Mouse (Mus musculus) embryonic facial prominence, embryonic 15.5 days (tissue): ENCODE results near the gene Kcnj6. TPM values are rescaled to one million over a fixed set of nuclear protein-coding genes. Genes with fewer than 3 reads are reported as not detected.

Source experiments
- ATAC-seq: fragments of 200-750 bp; cut with Nextera tagmentation; 2 replicates; pipeline ENCODE4 v1.8.0; 2017; ENCODE audit warnings: low read depth, moderate TSS enrichment; ENCODE audit not compliant: insufficient number of reproducible peaks, low FRiP score, low TSS enrichment
- H3K27ac ChIP-seq: fragments of 300-500 bp; sonication (generic); replicated peaks from 2 replicates; pipeline ENCODE4 v1.5.1; 2015; ENCODE audit warnings: mild to moderate bottlenecking, inconsistent platforms
- H3K27me3 ChIP-seq: fragments of 300-500 bp; sonication (generic); 2 replicates; pipeline ENCODE4 v1.6.1; 2015; ENCODE audit warnings: inconsistent platforms
- H3K36me3 ChIP-seq: fragments of 300-500 bp; sonication (generic); 2 replicates; pipeline ENCODE4 v1.6.1; 2015; ENCODE audit warnings: mild to moderate bottlenecking, inconsistent platforms
- H3K4me1 ChIP-seq: fragments of 300-500 bp; sonication (generic); 2 replicates; pipeline ENCODE4 v1.6.1; 2015; ENCODE audit warnings: inconsistent platforms
- H3K4me2 ChIP-seq: fragments of 300-500 bp; sonication (generic); replicated peaks from 2 replicates; pipeline ENCODE4 v1.6.1; 2015; ENCODE audit warnings: mild to moderate bottlenecking, inconsistent platforms
- H3K4me3 ChIP-seq: fragments of 300-500 bp; sonication (generic); replicated peaks from 2 replicates; pipeline ENCODE4 v1.5.1; 2015; ENCODE audit warnings: mild to moderate bottlenecking, inconsistent platforms
- H3K9ac ChIP-seq: fragments of 300-500 bp; sonication (generic); 2 replicates; pipeline ENCODE4 v1.6.1; 2015; ENCODE audit warnings: inconsistent platforms
- H3K9me3 ChIP-seq: fragments of 300-500 bp; sonication (generic); replicated peaks from 2 replicates; pipeline ENCODE4 v1.6.1; 2016; ENCODE audit warnings: inconsistent platforms
- WGBS: fragments of 180-500 bp; shearing (Covaris S2); methylation state at CpG from one replicate; pipeline ENCODE4 v1.1.7; 2015; 5-methylcytosine and 5-hydroxymethylcytosine counted together
- polyA plus RNA-seq: library from polyadenylated mRNA; unstranded; fragments of >200 nt; fragmentation: Nextera tagmentation; extraction: Ambion mirVana; gene quantifications from 2 replicates; pipeline ENCODE4 v1.2.1, GENCODE M21; 2015

The Kcnj6 gene
- polyA plus RNA-seq, 1 experiment from 2014 or later = 0.32 TPM

DNA sequence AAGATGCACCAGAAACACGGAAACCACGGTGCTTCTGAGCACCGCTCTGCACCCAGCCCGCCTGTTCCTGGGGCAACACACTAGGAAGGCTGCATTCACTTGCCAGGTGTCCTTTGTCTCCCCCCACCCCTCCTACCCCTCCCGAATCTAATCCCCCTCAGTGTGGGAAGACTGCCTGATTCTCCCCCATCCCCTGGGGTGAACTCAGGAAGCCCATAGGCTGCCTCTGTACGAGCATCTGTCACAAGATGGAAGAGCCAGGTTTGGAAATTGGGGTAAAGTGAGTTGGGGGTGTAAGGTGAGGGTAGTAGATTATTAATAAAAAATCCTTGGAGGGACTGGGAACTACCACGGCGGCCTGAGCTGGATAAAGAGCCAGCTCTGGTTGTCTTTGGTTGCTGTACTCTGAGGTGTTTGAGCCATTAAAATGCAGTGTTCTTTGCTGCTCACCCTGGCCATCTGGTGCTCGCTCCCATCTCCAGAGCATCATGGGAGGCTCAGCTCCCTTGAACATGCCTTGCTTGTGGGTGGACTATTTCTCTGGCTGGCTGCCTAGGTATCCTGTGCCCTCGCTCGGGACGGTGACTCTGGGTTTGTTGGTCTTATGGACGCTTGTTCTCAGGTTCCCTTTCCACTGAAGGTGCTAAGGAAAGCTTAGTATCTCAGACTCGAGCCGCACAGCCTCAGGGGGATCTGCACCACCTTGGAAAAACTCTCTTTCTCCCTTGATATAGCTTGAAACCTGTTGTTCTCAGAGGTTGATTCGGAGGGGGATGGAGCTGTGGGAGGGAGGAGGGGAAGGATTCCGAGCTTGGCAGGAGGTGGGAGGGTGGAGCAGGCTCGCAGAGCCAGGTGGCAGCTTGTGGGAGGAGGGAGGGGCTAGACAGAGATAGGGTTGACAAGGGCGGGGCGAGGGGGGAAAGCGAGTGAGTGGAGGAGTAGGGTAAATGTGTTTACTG, 65.9 kb downstream of the Kcnj6 start:
- peaks cover 12% of the 10 kb centered on the region; the same call in 1 of the 2 replicates for H3K4me1 ChIP-seq
- H3K36me3 ChIP-seq = no peaks in the 10 kb centered on the region
- H3K4me2 ChIP-seq = peak overlapping the region; percentile 37
- H3K27me3 ChIP-seq = no peaks in the 10 kb centered on the region
- H3K9ac ChIP-seq = no peak overlapping the region
- H3K27ac ChIP-seq = no peak overlapping the region
- peak; percentile 39 for ATAC-seq
- H3K4me3 ChIP-seq = no peak overlapping the region
- WGBS = 6% methylated on average over 21 of the region's 21 CpGs
- no peaks in the 10 kb centered on the region for H3K9me3 ChIP-seq

DNA sequence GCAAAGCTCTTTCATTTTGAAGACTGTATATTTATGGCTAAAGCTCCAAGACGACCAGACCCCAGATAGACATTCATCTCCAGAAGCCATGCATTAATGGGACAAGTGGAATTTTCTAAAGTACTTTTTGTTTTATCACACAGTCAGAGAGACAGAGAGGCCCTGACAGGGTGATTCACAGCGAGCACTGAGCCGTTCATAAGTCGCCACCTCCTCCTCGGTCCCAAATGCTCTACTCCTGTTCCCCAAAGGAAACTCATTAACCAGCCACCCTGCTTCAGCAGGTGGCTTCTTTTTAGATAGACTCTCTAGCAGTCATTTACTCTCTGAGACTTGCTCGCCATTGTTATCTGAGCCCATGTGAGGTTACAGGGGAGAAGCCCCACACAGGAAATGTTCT, 72.1 kb downstream of the Kcnj6 start:
- no peaks in the 10 kb centered on the region for H3K9me3 ChIP-seq
- H3K27ac ChIP-seq = no peak overlapping the region
- no peak for ATAC-seq
- H3K9ac ChIP-seq = no peak overlapping the region
- H3K4me2 ChIP-seq = no peak overlapping the region
- no peaks in the 10 kb centered on the region for H3K4me1 ChIP-seq
- no peaks in the 10 kb centered on the region for H3K36me3 ChIP-seq
- 65% methylated on average over 6 of the region's 6 CpGs for WGBS
- H3K4me3 ChIP-seq = no peak overlapping the region
- no peaks in the 10 kb centered on the region for H3K27me3 ChIP-seq

DNA sequence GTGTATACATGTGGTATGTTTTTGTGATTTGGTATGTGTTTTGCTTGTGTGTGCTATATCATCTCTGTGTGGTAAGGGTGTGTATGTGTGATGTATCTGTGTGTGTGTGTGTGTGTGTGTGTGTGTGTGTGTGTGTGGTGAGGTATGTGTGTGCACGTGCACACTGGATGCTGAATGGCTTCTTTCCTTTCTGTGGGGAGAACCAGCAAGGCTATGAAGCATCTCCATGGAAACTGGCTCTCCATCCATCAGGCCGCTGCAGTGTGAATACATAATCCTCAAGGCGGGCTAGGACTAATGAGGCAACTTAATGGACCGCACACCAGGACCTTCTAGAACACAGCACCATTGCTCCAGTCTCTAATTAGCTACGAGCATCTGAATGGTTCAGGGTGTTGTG, 78.3 kb downstream of the Kcnj6 start:
- H3K4me2 ChIP-seq = no peak overlapping the region
- H3K9me3 ChIP-seq = no peaks in the 10 kb centered on the region
- no peak overlapping the region for H3K9ac ChIP-seq
- H3K27ac ChIP-seq = no peak overlapping the region
- H3K4me1 ChIP-seq = no peaks in the 10 kb centered on the region
- 92% methylated on average over 5 of the region's 5 CpGs for WGBS
- H3K36me3 ChIP-seq = no peaks in the 10 kb centered on the region
- no peak for ATAC-seq
- H3K27me3 ChIP-seq = no peaks in the 10 kb centered on the region
- H3K4me3 ChIP-seq = no peak overlapping the region

DNA sequence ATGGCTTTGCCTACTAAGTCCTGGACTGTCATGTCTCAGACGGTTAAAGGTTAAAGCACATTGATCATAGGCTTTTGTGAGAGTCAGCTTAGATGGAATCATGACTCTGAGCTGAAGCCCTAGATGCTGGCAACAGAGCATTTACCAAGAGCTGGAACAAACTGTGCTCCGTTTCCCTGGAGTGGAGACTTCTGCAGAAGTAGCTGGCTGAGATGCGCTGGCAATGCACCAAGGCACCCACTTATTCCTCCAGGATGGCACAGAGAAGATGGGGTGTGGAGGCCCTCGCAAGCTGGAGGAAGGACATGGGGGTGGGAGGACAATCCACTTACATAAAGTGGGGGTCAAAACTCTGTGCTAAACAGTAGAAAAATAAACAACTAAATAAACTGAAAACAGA, 91.5 kb downstream of the Kcnj6 start:
- H3K4me3 ChIP-seq = no peak overlapping the region
- H3K27ac ChIP-seq = no peak overlapping the region
- no peak overlapping the region for H3K4me2 ChIP-seq
- 93% methylated on average over 4 of the region's 4 CpGs for WGBS
- H3K27me3 ChIP-seq = no peaks in the 10 kb centered on the region
- H3K36me3 ChIP-seq = no peaks in the 10 kb centered on the region
- no peak for ATAC-seq
- no peak overlapping the region for H3K9ac ChIP-seq
- no peaks in the 10 kb centered on the region for H3K4me1 ChIP-seq
- H3K9me3 ChIP-seq = no peaks in the 10 kb centered on the region

DNA sequence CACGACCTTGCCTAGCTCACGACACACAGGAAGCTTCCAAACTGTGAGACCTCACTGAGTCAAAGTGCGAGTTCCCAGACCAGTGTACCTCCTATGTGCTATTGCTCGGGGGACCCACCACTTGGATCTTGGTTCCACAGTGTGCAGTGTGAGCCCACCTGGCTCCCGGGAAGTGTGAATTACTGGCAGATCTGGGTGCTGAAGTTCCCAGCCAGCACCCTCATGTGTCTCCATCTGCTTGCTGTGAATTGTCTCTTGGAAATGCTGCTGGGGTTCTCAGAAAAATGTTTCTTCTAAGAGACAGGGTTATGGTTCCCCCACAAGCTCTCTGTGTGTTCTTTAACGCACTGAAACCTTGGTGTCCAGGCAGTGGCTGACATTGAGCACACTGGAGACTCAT, 98.7 kb downstream of the Kcnj6 start:
- Histone ChIP-seq H3K36me3 (no peaks in the 10 kb centered on the region), H3K9me3 (no peaks in the 10 kb centered on the region), H3K4me2 (no peak overlapping the region), H3K27me3 (no peaks in the 10 kb centered on the region), H3K4me3 (no peak overlapping the region), H3K4me1 (no peaks in the 10 kb centered on the region), H3K27ac (no peak overlapping the region), H3K9ac (no peak overlapping the region)
- 84% methylated on average over 6 of the region's 6 CpGs for WGBS
- ATAC-seq = no peak

DNA sequence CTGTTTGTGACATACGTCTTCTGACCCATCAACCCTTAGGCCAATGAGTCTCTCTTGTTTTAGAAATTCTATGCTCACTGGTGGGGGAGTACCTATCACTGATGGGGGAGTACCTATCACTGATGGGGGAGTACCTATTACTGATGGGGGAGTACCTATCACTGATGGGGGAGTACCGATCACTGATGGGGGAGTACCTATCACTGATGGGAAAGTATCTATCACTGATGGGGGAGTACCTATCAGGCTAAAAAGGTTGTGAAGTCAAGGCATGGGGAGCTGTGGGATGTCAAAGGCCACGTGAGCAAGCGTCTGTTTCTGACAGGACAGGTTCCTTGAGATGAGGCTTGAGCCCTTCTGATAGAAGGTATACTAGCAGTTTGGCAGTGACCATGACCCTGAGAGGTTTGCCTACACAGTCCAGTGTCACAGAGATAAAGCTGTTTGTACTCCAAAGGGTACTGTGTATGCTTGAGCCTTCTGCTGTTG, 105.3 kb downstream of the Kcnj6 start:
- no peaks in the 10 kb centered on the region for H3K9me3 ChIP-seq
- WGBS = 81% methylated on average over 4 of the region's 4 CpGs
- ATAC-seq = no peak

DNA sequence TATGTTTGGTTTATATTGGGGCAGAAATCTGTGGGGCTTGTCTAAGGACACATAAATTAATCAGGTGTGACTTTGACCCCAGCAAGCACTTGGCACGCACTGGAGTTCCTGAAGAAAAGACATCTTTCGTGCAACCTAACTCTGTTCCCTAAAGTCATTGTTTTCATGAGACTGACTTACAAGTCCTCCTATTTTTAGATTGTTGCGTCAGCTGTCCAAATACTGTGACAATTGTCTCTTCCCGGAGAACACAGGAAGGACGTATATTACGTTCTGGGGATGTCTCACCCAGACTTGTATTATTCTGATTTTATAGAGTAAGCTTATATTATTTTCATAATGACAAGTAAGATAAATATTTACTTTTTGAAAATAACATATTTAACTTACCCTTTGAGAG, 106.9 kb downstream of the Kcnj6 start:
- Histone ChIP-seq H3K9me3 (no peaks in the 10 kb centered on the region), H3K4me2 (no peak overlapping the region), H3K36me3 (no peaks in the 10 kb centered on the region), H3K27ac (no peak overlapping the region), H3K27me3 (no peaks in the 10 kb centered on the region), H3K4me3 (no peak overlapping the region), H3K9ac (no peak overlapping the region), H3K4me1 (no peaks in the 10 kb centered on the region)
- 79% methylated on average over 6 of the region's 6 CpGs for WGBS
- ATAC-seq = no peak

More for the DNA sequence above, 105.3 kb downstream of the Kcnj6 start:
- no peak overlapping the region for H3K4me2 ChIP-seq
- H3K27me3 ChIP-seq = no peaks in the 10 kb centered on the region
- H3K27ac ChIP-seq = no peak overlapping the region
- H3K36me3 ChIP-seq = no peaks in the 10 kb centered on the region
- H3K4me3 ChIP-seq = no peak overlapping the region
- no peak overlapping the region for H3K9ac ChIP-seq
- H3K4me1 ChIP-seq = no peaks in the 10 kb centered on the region

DNA sequence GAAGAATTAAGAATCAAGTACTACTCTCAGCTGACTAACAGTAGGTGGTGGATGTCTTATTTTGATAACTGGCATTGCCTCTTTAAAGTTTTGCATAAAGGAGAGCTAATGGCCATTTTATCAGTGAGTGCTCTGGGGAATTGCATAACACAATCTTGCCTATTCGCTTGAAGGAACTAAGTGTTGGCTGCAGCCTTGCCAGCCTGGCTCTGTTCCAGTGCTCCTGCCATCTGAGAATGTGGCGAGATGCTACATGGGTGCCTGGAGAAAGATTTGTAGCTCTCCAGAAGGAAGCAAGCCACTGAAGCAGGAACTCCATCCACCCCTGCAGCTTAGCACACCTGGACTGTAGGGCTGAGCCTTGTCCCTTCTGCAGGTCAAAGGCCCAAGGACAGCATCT, 107.4 kb downstream of the Kcnj6 start:
- ATAC-seq = no peak
- H3K27ac ChIP-seq = no peak overlapping the region
- H3K4me2 ChIP-seq = no peak overlapping the region
- H3K4me1 ChIP-seq = peaks cover 4% of the 10 kb centered on the region
- H3K9me3 ChIP-seq = no peaks in the 10 kb centered on the region
- no peaks in the 10 kb centered on the region for H3K27me3 ChIP-seq
- no peak overlapping the region for H3K9ac ChIP-seq
- no peaks in the 10 kb centered on the region for H3K36me3 ChIP-seq
- H3K4me3 ChIP-seq = no peak overlapping the region
- 65% methylated on average over 2 of the region's 2 CpGs for WGBS

DNA sequence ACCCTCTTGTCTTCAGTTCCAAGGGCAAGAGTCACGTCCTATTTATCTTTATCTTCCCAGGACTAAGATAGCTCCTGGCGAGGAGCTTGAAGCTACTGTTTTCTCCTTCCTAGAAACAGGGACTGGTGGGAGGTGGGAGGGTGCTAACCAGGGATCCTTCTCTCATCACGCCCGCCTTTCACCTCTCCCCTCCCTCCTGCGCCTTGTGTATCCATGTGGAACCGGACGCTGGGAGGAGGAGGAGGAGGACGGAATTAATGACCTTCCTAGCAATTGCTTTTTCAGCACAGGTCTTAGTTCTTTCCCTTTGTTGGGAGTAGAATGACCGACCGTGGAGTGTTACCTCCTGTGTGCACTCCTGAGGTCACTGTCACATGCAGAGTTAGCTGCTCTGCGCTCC, 108.9 kb downstream of the Kcnj6 start:
- no peaks in the 10 kb centered on the region for H3K9me3 ChIP-seq
- no peak overlapping the region for H3K9ac ChIP-seq
- no peak overlapping the region for H3K4me3 ChIP-seq
- H3K27ac ChIP-seq = no peak overlapping the region
- no peaks in the 10 kb centered on the region for H3K36me3 ChIP-seq
- WGBS = 85% methylated on average over 11 of the region's 11 CpGs
- ATAC-seq = no peak
- H3K27me3 ChIP-seq = no peaks in the 10 kb centered on the region
- H3K4me1 ChIP-seq = peaks cover 17% of the 10 kb centered on the region
- H3K4me2 ChIP-seq = no peak overlapping the region

DNA sequence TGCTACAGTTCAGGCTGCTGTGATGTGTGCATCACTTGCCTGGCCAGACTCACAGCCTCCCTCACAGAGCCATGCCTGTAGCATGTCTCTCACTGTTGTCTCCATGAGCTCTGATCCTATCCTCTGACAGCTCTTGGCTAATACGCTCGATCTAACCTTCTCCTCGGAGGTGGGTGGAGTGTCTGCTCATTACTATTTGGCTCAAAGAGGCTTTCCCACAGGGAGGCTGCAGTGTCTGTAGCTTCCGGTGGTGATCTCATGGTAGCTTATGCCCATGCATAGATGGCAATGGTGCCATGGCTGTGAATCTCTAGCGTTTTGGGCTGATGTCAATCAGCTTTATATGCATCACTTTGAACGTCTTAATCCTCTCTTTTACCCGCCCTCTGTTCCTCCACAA, 111.1 kb downstream of the Kcnj6 start:
- H3K4me2 ChIP-seq = no peak overlapping the region
- no peak for ATAC-seq
- H3K4me1 ChIP-seq = peaks cover 17% of the 10 kb centered on the region
- no peaks in the 10 kb centered on the region for H3K9me3 ChIP-seq
- 66% methylated on average over 7 of the region's 7 CpGs for whole genome bisulfite sequencing
- H3K27me3 ChIP-seq = no peaks in the 10 kb centered on the region
- no peak overlapping the region for H3K27ac ChIP-seq
- no peak overlapping the region for H3K4me3 ChIP-seq
- H3K36me3 ChIP-seq = no peaks in the 10 kb centered on the region
- H3K9ac ChIP-seq = no peak overlapping the region

DNA sequence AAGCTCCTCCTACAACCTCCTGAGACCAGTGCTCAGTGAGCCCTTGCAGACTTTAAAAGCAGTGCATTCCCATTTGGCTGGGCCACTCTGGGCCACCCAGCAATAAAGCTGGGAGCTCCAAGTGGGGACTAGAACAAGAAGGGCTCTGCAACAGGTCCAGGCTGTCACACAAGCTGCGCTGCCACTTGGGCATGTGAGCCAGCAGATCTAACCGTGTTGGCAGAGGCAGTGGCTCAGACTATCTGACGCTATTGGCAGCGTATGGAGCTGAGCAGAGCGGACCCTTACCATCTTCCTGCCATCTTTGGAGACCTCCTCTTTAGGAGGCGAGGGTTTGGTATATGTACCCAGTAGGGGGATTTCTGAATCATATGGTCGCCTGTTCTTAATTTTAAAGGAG, 112.4 kb downstream of the Kcnj6 start:
- H3K9me3 ChIP-seq = no peaks in the 10 kb centered on the region
- peaks cover 17% of the 10 kb centered on the region for H3K4me1 ChIP-seq
- H3K27ac ChIP-seq = no peak overlapping the region
- no peaks in the 10 kb centered on the region for H3K36me3 ChIP-seq
- H3K27me3 ChIP-seq = no peaks in the 10 kb centered on the region
- 53% methylated on average over 7 of the region's 7 CpGs for WGBS
- no peak overlapping the region for H3K4me2 ChIP-seq
- ATAC-seq = no peak
- H3K9ac ChIP-seq = no peak overlapping the region
- no peak overlapping the region for H3K4me3 ChIP-seq

DNA sequence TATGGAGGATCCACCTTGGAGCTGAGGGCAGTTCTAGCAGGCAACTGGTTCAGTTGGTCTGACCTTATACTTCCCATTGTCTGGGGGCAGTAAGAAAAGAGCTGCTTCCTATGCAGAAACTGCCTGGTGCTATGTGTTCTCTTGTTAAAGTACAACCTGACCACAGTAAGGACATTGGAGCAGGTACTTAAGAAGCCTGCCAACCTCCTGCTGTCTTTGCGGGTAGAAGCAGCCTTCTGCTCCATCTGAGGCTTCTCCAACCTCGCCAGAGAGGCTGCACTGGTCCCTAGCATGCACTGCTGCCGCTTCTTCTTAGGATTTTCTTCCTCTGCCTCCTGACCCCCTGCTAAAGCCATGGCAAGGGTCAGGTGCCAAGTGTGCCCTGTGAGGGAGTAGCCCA, 113.6 kb downstream of the Kcnj6 start:
- no peaks in the 10 kb centered on the region for H3K9me3 ChIP-seq
- H3K4me3 ChIP-seq = no peak overlapping the region
- no peak overlapping the region for H3K9ac ChIP-seq
- 71% methylated on average over 3 of the region's 3 CpGs for WGBS
- no peaks in the 10 kb centered on the region for H3K27me3 ChIP-seq
- peaks cover 17% of the 10 kb centered on the region for H3K4me1 ChIP-seq
- ATAC-seq = no peak
- no peak overlapping the region for H3K27ac ChIP-seq
- H3K36me3 ChIP-seq = no peaks in the 10 kb centered on the region
- H3K4me2 ChIP-seq = no peak overlapping the region
